Mouse (Mus musculus) bone marrow, adult 2 months (tissue): ENCODE measurements around the gene Tnnt1.

Source experiments
- CTCF ChIP-seq: fragments of 200-500 bp; IDR thresholded peaks from 2 replicates; pipeline ENCODE4 v1.5.1; 2011; ENCODE audit warnings: low read length, control low read depth; ENCODE audit not compliant: control insufficient read depth, insufficient read depth
- POLR2A ChIP-seq: fragments of 200-500 bp; IDR thresholded peaks from 2 replicates; pipeline ENCODE4 v1.6.1; 2011; ENCODE audit warnings: low read depth, mild to moderate bottlenecking, control low read depth, low read length, borderline replicate concordance; ENCODE audit not compliant: control insufficient read depth

DNA sequence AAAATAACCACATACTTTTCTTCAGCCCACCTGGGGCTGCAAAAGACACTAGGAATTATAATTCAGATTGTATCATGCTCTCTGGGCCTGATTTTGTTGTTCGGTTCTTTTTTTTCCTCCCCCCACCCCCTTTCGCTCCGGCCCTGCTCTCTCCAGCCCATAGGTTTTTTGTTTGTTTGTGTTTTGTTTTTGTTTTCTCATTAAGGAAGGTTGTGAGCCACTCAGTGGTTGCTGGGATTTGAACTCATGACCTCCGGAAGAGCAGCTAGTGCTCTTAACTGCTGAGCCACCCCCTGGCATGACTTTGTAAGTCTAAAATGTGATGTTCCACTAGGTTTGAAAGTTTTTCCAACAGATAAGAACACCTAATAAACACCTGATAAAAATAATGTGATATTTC is 13.1 kb downstream of the Tnnt1 start:
- TF ChIP-seq CTCF (no peak), POLR2A (no peak)
